Mouse (Mus musculus): Measurements from ENCODE around the gene Olfr959. TPM values are rescaled to one million over a fixed set of nuclear protein-coding genes. Genes with fewer than 3 reads are reported as not detected.

Olfr959 gene
- polyA plus RNA-seq, 1 experiment from 2014 or later = not detected

Other genes starting within 250 kb of the Olfr959 start
- gene Olfr948, start 249.5 kb downstream of the Olfr959 start, polyA plus RNA-seq (2014; fragmentation: Nextera tagmentation; extraction: Ambion mirVana) = not detected in 2 replicates
- not detected in 2 replicates for gene Olfr951, start 188.2 kb downstream of the Olfr959 start, polyA plus RNA-seq (2014; fragmentation: Nextera tagmentation; extraction: Ambion mirVana)
- gene Olfr952, start 148.4 kb downstream of the Olfr959 start, polyA plus RNA-seq (2014; fragmentation: Nextera tagmentation; extraction: Ambion mirVana) = not detected in 2 replicates
- not detected in 2 replicates for gene Olfr954, start 118.9 kb downstream of the Olfr959 start, polyA plus RNA-seq (2014; fragmentation: Nextera tagmentation; extraction: Ambion mirVana)
- not detected in 2 replicates for gene Olfr955, start 103.6 kb downstream of the Olfr959 start, polyA plus RNA-seq (2014; fragmentation: Nextera tagmentation; extraction: Ambion mirVana)
- gene Olfr44, start 81.6 kb downstream of the Olfr959 start, polyA plus RNA-seq (2014; fragmentation: Nextera tagmentation; extraction: Ambion mirVana) = not detected in 2 replicates
- gene Olfr957, start 59.8 kb downstream of the Olfr959 start, polyA plus RNA-seq (2014; fragmentation: Nextera tagmentation; extraction: Ambion mirVana) = not detected in 2 replicates
- not detected in 2 replicates for gene Olfr958, start 21.5 kb downstream of the Olfr959 start, polyA plus RNA-seq (2014; fragmentation: Nextera tagmentation; extraction: Ambion mirVana)
- 164 and 235 TPM in 2 replicates for gene AW551984, start 28.8 kb upstream of the Olfr959 start, polyA plus RNA-seq (2014; fragmentation: Nextera tagmentation; extraction: Ambion mirVana)
- gene Olfr148, start 35.1 kb upstream of the Olfr959 start, polyA plus RNA-seq (2014; fragmentation: Nextera tagmentation; extraction: Ambion mirVana) = not detected in 2 replicates
- not detected in 2 replicates for gene Olfr960, start 45.8 kb upstream of the Olfr959 start, polyA plus RNA-seq (2014; fragmentation: Nextera tagmentation; extraction: Ambion mirVana)
- gene Olfr961, start 69.5 kb upstream of the Olfr959 start, polyA plus RNA-seq (2014; fragmentation: Nextera tagmentation; extraction: Ambion mirVana) = not detected in 2 replicates
- gene Olfr963, start 91.6 kb upstream of the Olfr959 start, polyA plus RNA-seq (2014; fragmentation: Nextera tagmentation; extraction: Ambion mirVana) = not detected in 2 replicates
- not detected in 2 replicates for gene Olfr149, start 131.5 kb upstream of the Olfr959 start, polyA plus RNA-seq (2014; fragmentation: Nextera tagmentation; extraction: Ambion mirVana)
- not detected in 2 replicates for gene Olfr965, start 135.8 kb upstream of the Olfr959 start, polyA plus RNA-seq (2014; fragmentation: Nextera tagmentation; extraction: Ambion mirVana)
- not detected in 2 replicates for gene Olfr150, start 155.4 kb upstream of the Olfr959 start, polyA plus RNA-seq (2014; fragmentation: Nextera tagmentation; extraction: Ambion mirVana)
- gene Olfr967, start 170.7 kb upstream of the Olfr959 start, polyA plus RNA-seq (2014; fragmentation: Nextera tagmentation; extraction: Ambion mirVana) = not detected in 2 replicates
- gene Olfr968, start 207.7 kb upstream of the Olfr959 start, polyA plus RNA-seq (2014; fragmentation: Nextera tagmentation; extraction: Ambion mirVana) = not detected in 2 replicates
- gene Olfr969, start 215.4 kb upstream of the Olfr959 start, polyA plus RNA-seq (2014; fragmentation: Nextera tagmentation; extraction: Ambion mirVana) = not detected in 2 replicates
- gene Olfr970, start 233.3 kb upstream of the Olfr959 start, polyA plus RNA-seq (2014; fragmentation: Nextera tagmentation; extraction: Ambion mirVana) = not detected in 2 replicates